Mouse (Mus musculus) liver, embryonic 14.5 days (tissue): Measurements from ENCODE around the gene Duox1.

Experiments used
- CTCF ChIP-seq: IDR thresholded peaks from 2 replicates; pipeline ENCODE4 v1.5.1; 2016; ENCODE audit warnings: antibody characterized with exemption, low read depth, control low read depth
- EP300 ChIP-seq: IDR thresholded peaks from 2 replicates; pipeline ENCODE4 v1.6.1; 2016; ENCODE audit warnings: antibody characterized with exemption, low read depth

- TF ChIP-seq CTCF: no peak
- no peak for TF ChIP-seq EP300
Measured at GRCm38 (mm10) chr2:122356187-122356586, 40.7 kb downstream of the Duox1 start.
